Mouse (Mus musculus) lung, embryonic 15.5 days (tissue): Measurements from ENCODE around the gene Drd4. TPM values are rescaled to one million over a fixed set of nuclear protein-coding genes. Genes with fewer than 3 reads are reported as not detected.

Experiments used
- ATAC-seq: fragments of 200-750 bp; cut with Nextera tagmentation; 2 replicates; pipeline ENCODE4 v1.8.0; 2017; ENCODE audit warnings: moderate number of reproducible peaks, borderline replicate concordance; ENCODE audit not compliant: low FRiP score, low TSS enrichment; ENCODE audit errors: extremely low read depth
- H3K27ac ChIP-seq: fragments of 300-500 bp; sonication (generic); 2 replicates; pipeline ENCODE4 v1.5.1; 2015; ENCODE audit warnings: moderate library complexity, mild to moderate bottlenecking, inconsistent platforms
- H3K27me3 ChIP-seq: fragments of 300-500 bp; sonication (generic); 2 replicates; pipeline ENCODE4 v1.6.1; 2015; ENCODE audit warnings: inconsistent platforms
- H3K36me3 ChIP-seq: fragments of 300-500 bp; sonication (generic); 2 replicates; pipeline ENCODE4 v1.6.1; 2015; ENCODE audit warnings: inconsistent platforms
- H3K4me1 ChIP-seq: fragments of 300-500 bp; sonication (generic); 2 replicates; pipeline ENCODE4 v1.6.1; 2015; ENCODE audit warnings: inconsistent platforms
- H3K4me2 ChIP-seq: fragments of 300-500 bp; sonication (generic); 2 replicates; pipeline ENCODE4 v1.6.1; 2015; ENCODE audit warnings: inconsistent platforms, mild to moderate bottlenecking, moderate library complexity
- H3K4me3 ChIP-seq: fragments of 300-500 bp; sonication (generic); 2 replicates; pipeline ENCODE4 v1.5.1; 2015; ENCODE audit warnings: mild to moderate bottlenecking, inconsistent platforms
- H3K9ac ChIP-seq: fragments of 300-500 bp; sonication (generic); 2 replicates; pipeline ENCODE4 v1.6.1; 2015; ENCODE audit warnings: inconsistent platforms
- H3K9me3 ChIP-seq: fragments of 300-500 bp; sonication (generic); 2 replicates; pipeline ENCODE4 v1.6.1; 2016; ENCODE audit warnings: inconsistent platforms
- WGBS: fragments of 180-500 bp; shearing (Covaris S2); methylation state at CpG from one replicate; pipeline ENCODE4 v1.1.7; 2015; 5-methylcytosine and 5-hydroxymethylcytosine counted together
- polyA plus RNA-seq: library from polyadenylated mRNA; unstranded; fragments of >200 nt; fragmentation: Nextera tagmentation; extraction: Ambion mirVana; gene quantifications from 2 replicates; pipeline ENCODE4 v1.2.1, GENCODE M21; 2015

Drd4 gene
- polyA plus RNA-seq, 1 experiment from 2014 or later, result 0.57 TPM

- H3K4me3 ChIP-seq, result peak overlapping the region; percentile 64
- H3K9ac ChIP-seq, result peak overlapping the region; percentile 94
- H3K27me3 ChIP-seq, result no peaks in the 10 kb centered on the region
- peak; percentile 9 for ATAC-seq
- H3K4me2 ChIP-seq, result peak overlapping the region; percentile 93
- peaks cover 28% of the 10 kb centered on the region for H3K4me1 ChIP-seq
- peak overlapping the region; percentile 100 for H3K27ac ChIP-seq
- no peaks in the 10 kb centered on the region for H3K9me3 ChIP-seq
- peaks cover 16% of the 10 kb centered on the region for H3K36me3 ChIP-seq
- 4% methylated on average over 35 of the region's 35 CpGs for WGBS
Observed at GRCm38 (mm10) chr7:141326546-141327446, 35.0 kb downstream of the Drd4 start.

- H3K9me3 ChIP-seq, result no peaks in the 10 kb centered on the region
Observed at GRCm38 (mm10) chr7:141327469-141328372, 35.9 kb downstream of the Drd4 start, which contains the start of the genes Deaf1 and Tmem80. Gene Deaf1, minus strand, starts transcription at chr7:141327690. Gene Tmem80, plus strand, starts transcription at chr7:141327739.

GRCm38 (mm10) chr7:141328373-141328990 is 36.7 kb downstream of the Drd4 start:
- Histone ChIP-seq H3K4me2 (peak overlapping the region; percentile 93), H3K27ac (peak overlapping the region; percentile 100), H3K9ac (peak overlapping the region; percentile 94), H3K36me3 (peaks cover 9% of the 10 kb centered on the region), H3K9me3 (no peaks in the 10 kb centered on the region), H3K27me3 (no peaks in the 10 kb centered on the region), H3K4me3 (peak overlapping the region; percentile 64), H3K4me1 (peaks cover 28% of the 10 kb centered on the region)
- WGBS, result 11% methylated on average over 24 of the region's 24 CpGs
- ATAC-seq, result peak; percentile 7

More at GRCm38 (mm10) chr7:141327469-141328372, 35.9 kb downstream of the Drd4 start, which contains the start of the genes Deaf1 and Tmem80:
- Histone ChIP-seq H3K9ac (peak within 1 kb of the TSS; percentile 94), H3K4me2 (peak within 1 kb of the TSS; percentile 93), H3K4me1 (peaks cover 28% of the 10 kb centered on the region), H3K4me3 (peak within 1 kb of the TSS; percentile 64), H3K36me3 (peaks cover 8% of the 10 kb centered on the region; the same call in 1 of the 2 replicates), H3K27me3 (no peaks in the 10 kb centered on the region), H3K27ac (peak within 1 kb of the TSS; percentile 100)
- peak; percentile 96 for ATAC-seq
- WGBS, result under 1% methylated on average over 105 of the region's 105 CpGs

- no peak overlapping the region for H3K4me3 ChIP-seq
- H3K27ac ChIP-seq, result no peak overlapping the region
- ATAC-seq, result no peak
Observed at GRCm38 (mm10) chr7:141330706-141331105, 38.9 kb downstream of the Drd4 start.

GRCm38 (mm10) chr7:141331990-141332389 is 40.2 kb downstream of the Drd4 start:
- Histone ChIP-seq H3K27ac (no peak overlapping the region), H3K4me1 (peaks cover 8% of the 10 kb centered on the region), H3K4me3 (no peak overlapping the region), H3K4me2 (no peak overlapping the region), H3K36me3 (peaks cover 20% of the 10 kb centered on the region), H3K9me3 (no peaks in the 10 kb centered on the region), H3K27me3 (no peaks in the 10 kb centered on the region), H3K9ac (no peak overlapping the region)
- 85% methylated on average over 6 of the region's 6 CpGs for WGBS
- ATAC-seq, result no peak

More at GRCm38 (mm10) chr7:141330706-141331105, 38.9 kb downstream of the Drd4 start:
- Histone ChIP-seq H3K9ac (no peak overlapping the region), H3K9me3 (no peaks in the 10 kb centered on the region), H3K27me3 (no peaks in the 10 kb centered on the region), H3K4me2 (no peak overlapping the region), H3K4me1 (peaks cover 21% of the 10 kb centered on the region), H3K36me3 (peaks cover 20% of the 10 kb centered on the region)

- no peak overlapping the region for H3K4me3 ChIP-seq
- H3K9ac ChIP-seq, result no peak overlapping the region
- no peak overlapping the region for H3K4me2 ChIP-seq
- H3K4me1 ChIP-seq, result peaks cover 15% of the 10 kb centered on the region
- 0 out of 2 replicates have a peak, but pooled peaks cover 4% of the 10 kb centered on the region for H3K27me3 ChIP-seq
- ATAC-seq, result no peak
- 84% methylated on average over 2 of the region's 2 CpGs for WGBS
- no peak overlapping the region for H3K27ac ChIP-seq
- H3K9me3 ChIP-seq, result no peaks in the 10 kb centered on the region
- peaks cover 20% of the 10 kb centered on the region for H3K36me3 ChIP-seq
Observed at GRCm38 (mm10) chr7:141335044-141335579, 43.3 kb downstream of the Drd4 start.

- Histone ChIP-seq H3K27ac (no peak overlapping the region), H3K4me1 (peaks cover 21% of the 10 kb centered on the region), H3K27me3 (0 out of 2 replicates have a peak, but pooled peaks cover 4% of the 10 kb centered on the region), H3K36me3 (peaks cover 20% of the 10 kb centered on the region), H3K9ac (no peak overlapping the region), H3K4me2 (no peak overlapping the region), H3K4me3 (no peak overlapping the region), H3K9me3 (no peaks in the 10 kb centered on the region)
- WGBS, result 76% methylated on average over 4 of the region's 4 CpGs
- no peak for ATAC-seq
Observed at GRCm38 (mm10) chr7:141335682-141336081, 43.9 kb downstream of the Drd4 start.

- Histone ChIP-seq H3K9ac (no peak overlapping the region), H3K4me2 (no peak overlapping the region), H3K27me3 (0 out of 2 replicates have a peak, but pooled peaks cover 4% of the 10 kb centered on the region), H3K36me3 (peaks cover 20% of the 10 kb centered on the region), H3K4me3 (no peak overlapping the region), H3K27ac (no peak overlapping the region), H3K9me3 (no peaks in the 10 kb centered on the region), H3K4me1 (peaks cover 25% of the 10 kb centered on the region)
- no peak for ATAC-seq
- 73% methylated on average over 3 of the region's 3 CpGs for WGBS
Observed at GRCm38 (mm10) chr7:141336296-141336695, 44.5 kb downstream of the Drd4 start.

- no peak for ATAC-seq
- WGBS, result 55% methylated on average over 3 of the region's 3 CpGs
- H3K27me3 ChIP-seq, result 0 out of 2 replicates have a peak, but pooled peaks cover 4% of the 10 kb centered on the region
- no peak overlapping the region; the same call in 1 of the 2 replicates for H3K27ac ChIP-seq
- H3K4me2 ChIP-seq, result no peak overlapping the region
- no peak overlapping the region for H3K4me3 ChIP-seq
- H3K36me3 ChIP-seq, result peaks cover 17% of the 10 kb centered on the region
- no peak overlapping the region for H3K9ac ChIP-seq
- no peaks in the 10 kb centered on the region for H3K9me3 ChIP-seq
- H3K4me1 ChIP-seq, result peaks cover 25% of the 10 kb centered on the region
Observed at GRCm38 (mm10) chr7:141337716-141338416, 46.1 kb downstream of the Drd4 start.

GRCm38 (mm10) chr7:141338576-141339131 is 46.8 kb downstream of the Drd4 start, which contains the start of gene Eps8l2:
Gene Eps8l2, plus strand, starts transcription at chr7:141338880.
- ATAC-seq, result peak; percentile 69
- Histone ChIP-seq H3K4me2 (peak within 1 kb of the TSS; percentile 61), H3K9ac (peak within 1 kb of the TSS; percentile 36), H3K27ac (peak within 1 kb of the TSS; percentile 81), H3K9me3 (no peaks in the 10 kb centered on the region), H3K36me3 (peaks cover 10% of the 10 kb centered on the region; the same call in 1 of the 2 replicates), H3K27me3 (0 out of 2 replicates have a peak, but pooled peaks cover 4% of the 10 kb centered on the region), H3K4me1 (peaks cover 25% of the 10 kb centered on the region), H3K4me3 (peak within 1 kb of the TSS; percentile 36)
- 4% methylated on average over 21 of the region's 23 CpGs for WGBS
